Mouse (Mus musculus) embryonic facial prominence, embryonic 14.5 days (tissue): ENCODE data around the gene Dlg2. TPM values are rescaled to one million over a fixed set of nuclear protein-coding genes. Genes with fewer than 3 reads are reported as not detected.
A peak's percentile ranks its signal among the peaks of the same experiment; 100 is the strongest.

ENCODE experiments used
- ATAC-seq: fragments of 200-750 bp; cut with Nextera tagmentation; 2 replicates; pipeline ENCODE4 v1.8.0; 2017; ENCODE audit warnings: low read depth, moderate number of reproducible peaks, moderate TSS enrichment
- DNase-seq: peaks from one replicate; pipeline ENCODE4 v3.0.0-alpha.2; 2015; ENCODE audit warnings: low spot score
- H3K27ac ChIP-seq: fragments of 300-500 bp; sonication (generic); replicated peaks from 2 replicates; pipeline ENCODE4 v1.5.1; 2014; ENCODE audit warnings: low read depth, mild to moderate bottlenecking, low read length, moderate library complexity
- H3K27me3 ChIP-seq: fragments of 300-500 bp; sonication (generic); replicated peaks from 2 replicates; pipeline ENCODE4 v1.6.1; 2014; ENCODE audit warnings: low read length; ENCODE audit not compliant: control insufficient read depth, insufficient read depth
- H3K36me3 ChIP-seq: fragments of 300-500 bp; sonication (generic); 2 replicates; pipeline ENCODE4 v1.6.1; 2014; ENCODE audit warnings: low read length, mixed read lengths; ENCODE audit not compliant: control insufficient read depth, insufficient read depth
- H3K4me1 ChIP-seq: fragments of 300-500 bp; sonication (generic); 2 replicates; pipeline ENCODE4 v1.6.1; 2014; ENCODE audit warnings: antibody characterized with exemption, low read length; ENCODE audit not compliant: control insufficient read depth, insufficient read depth
- H3K4me2 ChIP-seq: fragments of 300-500 bp; sonication (generic); 2 replicates; pipeline ENCODE4 v1.6.1; 2014; ENCODE audit warnings: low read depth, mild to moderate bottlenecking, low read length, moderate library complexity, mixed read lengths
- H3K4me3 ChIP-seq: fragments of 300-500 bp; sonication (generic); 2 replicates; pipeline ENCODE4 v1.5.1; 2014; ENCODE audit warnings: low read depth, mild to moderate bottlenecking, low read length
- H3K9ac ChIP-seq: fragments of 300-500 bp; sonication (generic); 2 replicates; pipeline ENCODE4 v1.6.1; 2014; ENCODE audit warnings: low read depth, mild to moderate bottlenecking, low read length, moderate library complexity, mixed read lengths
- H3K9me3 ChIP-seq: fragments of 300-500 bp; sonication (generic); 2 replicates; pipeline ENCODE4 v1.6.1; 2016; ENCODE audit warnings: low read length; ENCODE audit not compliant: control insufficient read depth
- WGBS: fragments of 180-500 bp; shearing (Covaris S2); extraction: QIAGEN DNeasy Blood & Tissue Kit; methylation state at CpG from one replicate; pipeline ENCODE4 v1.1.7; 2014; 5-methylcytosine and 5-hydroxymethylcytosine counted together
- polyA plus RNA-seq: library from polyadenylated mRNA; unstranded; fragments of >200 nt; fragmentation: Nextera tagmentation; extraction: Ambion mirVana; gene quantifications from 2 replicates; pipeline ENCODE4 v1.2.1, GENCODE M21; 2014

Gene Dlg2
- polyA plus RNA-seq, 1 experiment from 2014 or later = 5.1 TPM

DNA sequence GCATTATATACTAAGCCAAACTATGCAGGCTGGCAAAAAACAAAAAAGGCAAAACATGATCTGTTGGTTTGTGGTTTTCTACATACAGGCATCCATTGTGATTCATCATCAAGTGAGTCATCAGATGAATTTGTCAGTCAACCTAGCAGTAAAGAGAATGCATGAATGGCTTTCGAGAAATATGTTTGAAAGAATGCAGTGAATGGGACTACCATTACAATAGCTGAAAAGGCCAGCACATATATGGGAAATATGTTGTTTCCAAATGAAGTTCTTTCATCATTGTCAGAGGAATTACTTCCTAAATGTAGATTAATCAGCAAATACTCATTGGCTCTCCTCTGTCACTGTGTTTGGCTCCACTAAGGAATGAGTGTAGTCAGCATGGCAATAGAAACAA is 677.6 kb downstream of the Dlg2 start:
- ATAC-seq = no peak

DNA sequence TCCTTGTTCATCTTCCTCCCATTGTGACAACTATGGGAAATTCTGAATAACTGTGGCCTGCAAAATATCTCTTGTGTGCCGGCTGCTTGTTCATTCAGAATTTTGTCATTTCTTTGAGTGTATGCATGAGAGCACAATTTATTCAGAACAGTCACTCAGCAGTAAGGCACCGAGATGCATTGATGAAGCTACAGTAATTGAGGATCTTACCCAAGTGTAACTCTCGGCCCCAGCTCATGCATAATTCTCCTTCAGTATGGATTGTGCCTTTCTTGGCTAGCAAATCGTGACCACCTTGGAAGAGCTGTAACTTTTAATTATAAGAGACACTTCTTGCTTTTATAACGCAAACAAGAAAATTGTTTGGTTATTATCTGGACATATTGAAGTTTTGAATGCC is 682.7 kb downstream of the Dlg2 start:
- no peaks in the 10 kb centered on the region for H3K4me1 ChIP-seq
- H3K9ac ChIP-seq = no peak overlapping the region
- H3K9me3 ChIP-seq = no peaks in the 10 kb centered on the region
- no peak overlapping the region for H3K4me2 ChIP-seq
- ATAC-seq (no peak), DNase-seq (no peak)
- no peaks in the 10 kb centered on the region for H3K27me3 ChIP-seq
- H3K27ac ChIP-seq = no peak overlapping the region
- 84% methylated on average over 5 of the region's 5 CpGs for WGBS
- no peaks in the 10 kb centered on the region for H3K36me3 ChIP-seq
- no peak overlapping the region for H3K4me3 ChIP-seq

More for the DNA sequence above, 677.6 kb downstream of the Dlg2 start:
- Histone ChIP-seq H3K4me1 (no peaks in the 10 kb centered on the region), H3K9ac (no peak overlapping the region), H3K36me3 (no peaks in the 10 kb centered on the region), H3K9me3 (no peaks in the 10 kb centered on the region), H3K4me3 (no peak overlapping the region), H3K27me3 (no peaks in the 10 kb centered on the region), H3K27ac (no peak overlapping the region), H3K4me2 (no peak overlapping the region)
- WGBS = 84% methylated on average over 1 of the region's 1 CpGs
- DNase-seq = no peak

- Histone ChIP-seq H3K4me3 (no peak overlapping the region), H3K36me3 (no peaks in the 10 kb centered on the region), H3K27ac (no peak overlapping the region), H3K9ac (no peak overlapping the region), H3K9me3 (no peaks in the 10 kb centered on the region), H3K27me3 (no peaks in the 10 kb centered on the region), H3K4me2 (no peak overlapping the region), H3K4me1 (no peaks in the 10 kb centered on the region)
- 47% methylated on average over 2 of the region's 2 CpGs for WGBS
- DNase-seq (no peak), ATAC-seq (no peak)
Measured at GRCm38 (mm10) chr7:91161643-91162175, 685.2 kb downstream of the Dlg2 start.

DNA sequence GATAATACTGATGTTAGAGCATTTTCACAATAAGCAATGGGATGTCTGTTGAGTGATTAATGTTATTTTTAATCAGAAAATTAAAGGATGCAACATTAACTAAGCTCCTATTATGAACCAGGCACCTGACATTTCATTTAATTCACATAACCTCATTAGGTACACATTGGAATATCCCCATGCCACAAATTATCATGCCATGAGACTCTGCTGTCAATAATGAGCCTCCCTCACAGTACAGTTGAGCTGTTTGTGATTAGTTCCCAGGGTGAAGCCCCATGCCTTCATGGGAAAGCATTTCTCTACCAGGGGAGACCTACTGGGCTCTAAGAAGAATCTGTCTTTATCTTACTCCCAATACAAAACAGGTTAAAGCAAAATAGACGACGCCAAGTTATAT is 697.1 kb downstream of the Dlg2 start:
- no peaks in the 10 kb centered on the region for H3K9me3 ChIP-seq
- DNase-seq = no peak
- H3K9ac ChIP-seq = no peak overlapping the region
- 92% methylated on average over 2 of the region's 2 CpGs for WGBS
- no peak overlapping the region for H3K27ac ChIP-seq
- no peaks in the 10 kb centered on the region for H3K36me3 ChIP-seq
- H3K4me2 ChIP-seq = no peak overlapping the region
- ATAC-seq = no peak
- no peaks in the 10 kb centered on the region for H3K4me1 ChIP-seq
- no peak overlapping the region for H3K4me3 ChIP-seq
- no peaks in the 10 kb centered on the region for H3K27me3 ChIP-seq

DNA sequence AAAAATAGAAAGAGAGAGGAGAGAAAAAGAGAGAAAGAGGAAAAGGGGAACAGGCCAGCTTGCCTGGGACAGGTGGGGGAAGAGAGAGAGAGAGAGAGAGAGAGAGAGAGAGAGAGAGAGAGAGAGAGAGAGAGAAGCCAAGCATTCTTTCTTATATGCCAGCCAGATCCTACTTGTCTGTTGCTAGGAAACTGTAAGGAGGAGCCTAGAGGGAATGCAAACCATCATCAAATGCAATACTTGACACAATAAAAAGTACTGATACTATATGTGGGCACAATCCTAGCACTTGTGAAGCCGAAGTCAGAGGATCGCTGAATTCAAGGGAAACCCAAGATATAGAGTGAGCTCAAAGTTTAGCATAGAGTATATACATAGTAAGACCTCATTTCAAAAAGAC is 711.7 kb downstream of the Dlg2 start:
- Histone ChIP-seq H3K9ac (no peak overlapping the region), H3K27me3 (no peaks in the 10 kb centered on the region), H3K9me3 (no peaks in the 10 kb centered on the region), H3K4me2 (no peak overlapping the region), H3K36me3 (no peaks in the 10 kb centered on the region), H3K27ac (no peak overlapping the region), H3K4me3 (no peak overlapping the region), H3K4me1 (no peaks in the 10 kb centered on the region)
- ATAC-seq (no peak), DNase-seq (no peak)
- WGBS = 88% methylated on average over 2 of the region's 2 CpGs

- Histone ChIP-seq H3K4me1 (no peaks in the 10 kb centered on the region), H3K4me2 (no peak overlapping the region), H3K27ac (no peak overlapping the region), H3K9me3 (no peaks in the 10 kb centered on the region), H3K27me3 (no peaks in the 10 kb centered on the region), H3K4me3 (no peak overlapping the region), H3K9ac (no peak overlapping the region), H3K36me3 (no peaks in the 10 kb centered on the region)
- peak; percentile 30 for DNase-seq
- ATAC-seq = no peak
- 69% methylated on average over 1 of the region's 1 CpGs for WGBS
Measured at GRCm38 (mm10) chr7:91199372-91199771, 722.9 kb downstream of the Dlg2 start.

DNA sequence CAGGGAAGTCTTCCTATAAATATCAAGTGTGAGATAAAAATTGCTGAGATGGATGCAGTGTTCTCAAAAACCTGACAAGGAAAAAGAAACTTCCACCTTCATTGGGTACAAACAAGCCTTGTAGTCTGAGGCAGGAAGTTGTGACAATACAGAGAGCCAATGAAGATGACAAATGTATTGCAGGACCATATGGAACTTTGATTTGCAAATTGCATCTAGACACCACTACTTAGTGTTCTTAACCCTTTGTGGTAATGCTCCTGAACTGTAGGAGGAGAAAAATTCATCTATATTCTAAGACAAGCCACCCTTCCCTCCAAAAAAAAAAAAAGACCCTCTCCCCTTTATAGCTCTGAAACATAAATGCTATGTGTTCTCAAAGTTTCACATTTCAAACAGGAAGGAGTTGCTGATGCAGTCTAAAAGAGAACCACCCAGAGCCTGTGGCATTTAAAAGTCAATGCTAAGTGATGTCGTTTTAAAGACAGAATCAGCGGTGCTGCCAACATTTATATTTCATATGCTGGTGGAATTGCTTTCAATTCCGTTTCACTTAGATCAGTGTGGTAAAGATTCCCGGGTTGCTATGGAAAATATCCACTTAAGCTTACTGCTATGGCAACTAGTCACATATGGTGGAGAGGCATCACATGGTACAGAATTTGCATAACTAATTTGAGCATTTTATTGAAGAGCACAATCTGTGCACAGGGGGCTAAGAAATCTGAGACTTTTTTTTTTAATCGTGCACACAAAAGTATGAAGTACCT is 731.8 kb downstream of the Dlg2 start:
- DNase-seq = no peak
- no peaks in the 10 kb centered on the region for H3K27me3 ChIP-seq
- no peak overlapping the region for H3K27ac ChIP-seq
- ATAC-seq = no peak
- H3K4me2 ChIP-seq = no peak overlapping the region
- H3K36me3 ChIP-seq = no peaks in the 10 kb centered on the region
- H3K9me3 ChIP-seq = no peaks in the 10 kb centered on the region
- WGBS = 47% methylated on average over 5 of the region's 5 CpGs
- no peak overlapping the region for H3K9ac ChIP-seq
- no peak overlapping the region for H3K4me3 ChIP-seq
- H3K4me1 ChIP-seq = no peaks in the 10 kb centered on the region

DNA sequence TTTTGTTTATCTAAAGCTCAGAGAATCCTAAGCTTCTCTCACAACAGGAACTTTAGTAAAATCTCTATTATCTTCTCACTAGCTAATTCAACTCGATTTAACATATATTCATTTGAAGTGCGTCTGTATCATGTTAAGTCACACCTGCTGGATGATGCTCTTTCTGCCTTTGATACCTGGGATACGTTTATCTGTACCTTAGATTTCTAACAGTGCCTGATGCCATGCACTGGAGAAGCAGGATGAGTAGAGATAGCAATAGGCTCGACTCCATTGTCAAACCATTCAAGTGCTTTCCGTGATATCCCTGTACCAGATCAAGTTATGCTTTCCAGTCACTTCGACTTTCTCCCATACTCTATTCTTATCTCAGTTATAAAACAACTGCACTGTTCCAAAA is 732.5 kb downstream of the Dlg2 start:
- no peaks in the 10 kb centered on the region for H3K4me1 ChIP-seq
- ATAC-seq (no peak), DNase-seq (no peak)
- no peaks in the 10 kb centered on the region for H3K9me3 ChIP-seq
- H3K27me3 ChIP-seq = no peaks in the 10 kb centered on the region
- no peaks in the 10 kb centered on the region for H3K36me3 ChIP-seq
- no peak overlapping the region for H3K27ac ChIP-seq
- no peak overlapping the region for H3K4me3 ChIP-seq
- WGBS = 72% methylated on average over 6 of the region's 6 CpGs
- no peak overlapping the region for H3K9ac ChIP-seq
- H3K4me2 ChIP-seq = no peak overlapping the region

- no peak overlapping the region for H3K4me2 ChIP-seq
- no peak overlapping the region for H3K27ac ChIP-seq
- no peak overlapping the region for H3K9ac ChIP-seq
- ATAC-seq = no peak
- no peaks in the 10 kb centered on the region for H3K9me3 ChIP-seq
- no peak for DNase-seq
- no peak overlapping the region for H3K4me3 ChIP-seq
- no peaks in the 10 kb centered on the region for H3K27me3 ChIP-seq
- no peaks in the 10 kb centered on the region for H3K4me1 ChIP-seq
- H3K36me3 ChIP-seq = no peaks in the 10 kb centered on the region
- WGBS = 90% methylated on average over 1 of the region's 1 CpGs
Measured at GRCm38 (mm10) chr7:91212236-91212635, 735.8 kb downstream of the Dlg2 start.
